In the genomic region with DNA sequence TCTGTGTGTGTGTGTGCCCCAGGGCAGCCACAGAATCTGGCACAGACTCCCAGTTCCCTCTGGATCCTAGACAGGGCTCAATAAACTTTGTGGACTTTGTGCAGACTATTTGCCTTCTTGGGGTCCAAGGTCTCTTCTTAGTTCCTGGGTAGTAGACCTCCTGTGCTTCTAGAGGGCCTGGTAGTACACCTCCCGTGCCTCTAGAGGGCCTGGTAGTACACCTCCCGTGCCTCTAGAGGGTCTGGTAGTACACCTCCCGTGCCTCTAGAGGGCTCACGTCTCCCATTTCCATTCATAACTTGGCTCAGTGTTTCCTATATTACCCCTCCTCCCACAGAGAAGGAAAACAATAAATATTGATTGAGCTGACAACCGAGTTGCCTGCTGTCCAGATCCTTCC, we compare ENCODE assay signal across 8 mouse cellular contexts. TPM values are rescaled to one million over a fixed set of nuclear protein-coding genes. Genes with fewer than 3 reads are reported as not detected.
A peak's percentile ranks its signal among the peaks of the same experiment; 100 is the strongest.
DNase-seq lines count a peak whose midpoint lies in the region; ATAC-seq lines count a peak whose summit lies in the region.

No protein-coding gene starts in this region.

- WGBS in neural tube, embryonic 12.5 days = 36% methylated on average over 5 of the region's 5 CpGs
- 32% methylated on average over 5 of the region's 5 CpGs for WGBS in neural tube, embryonic 15.5 days
- WGBS in heart, embryonic 10.5 days = 38% methylated on average over 5 of the region's 5 CpGs

- H3K4me3 ChIP-seq in neural tube, embryonic 12.5 days = no peak overlapping the region
- no peak overlapping the region for H3K4me3 ChIP-seq in neural tube, embryonic 15.5 days (replicated peaks)
- H3K4me3 ChIP-seq in heart, embryonic 10.5 days = no peak overlapping the region

- 0 out of 2 replicates have a peak, but pooled peaks have one; percentile 14 for ATAC-seq in neural tube, embryonic 12.5 days (ENCODE audit: low FRiP score, low read depth)
- ATAC-seq in neural tube, embryonic 15.5 days (ENCODE audit: low FRiP score) = no peak
- peak; percentile 47; the same call in 1 of the 2 replicates for ATAC-seq in monocyte, adult 5-6 weeks (replicated peaks; ENCODE audit: insufficient number of reproducible peaks, low FRiP score, low TSS enrichment, poor library complexity, severe bottlenecking)

- no peak overlapping the region for H3K4me2 ChIP-seq in neural tube, embryonic 12.5 days (replicated peaks)
- no peak overlapping the region for H3K4me2 ChIP-seq in neural tube, embryonic 15.5 days

- H3K4me1 ChIP-seq in neural tube, embryonic 12.5 days = no peaks in the 10 kb centered on the region
- no peaks in the 10 kb centered on the region for H3K4me1 ChIP-seq in neural tube, embryonic 15.5 days
- peaks cover 11% of the 10 kb centered on the region for H3K4me1 ChIP-seq in heart, embryonic 10.5 days

- H3K9me3 ChIP-seq in neural tube, embryonic 12.5 days = no peaks in the 10 kb centered on the region
- no peaks in the 10 kb centered on the region for H3K9me3 ChIP-seq in neural tube, embryonic 15.5 days (replicated peaks)
- no peaks in the 10 kb centered on the region for H3K9me3 ChIP-seq in heart, embryonic 10.5 days

- H3K36me3 ChIP-seq in neural tube, embryonic 12.5 days = no peaks in the 10 kb centered on the region
- H3K36me3 ChIP-seq in neural tube, embryonic 15.5 days = no peaks in the 10 kb centered on the region
- no peaks in the 10 kb centered on the region for H3K36me3 ChIP-seq in heart, embryonic 10.5 days

- peak; percentile 63 to 81 for DNase-seq in cerebellum, postnatal 14 days
- no peak for DNase-seq in cerebellum, adult 8-10 months
- peak; percentile 66 for DNase-seq in brain, adult 2 months (ENCODE audit: low read depth, low spot score)
- peak; percentile 63 for DNase-seq in kidney, postnatal 14 days
- no peak for DNase-seq in heart, embryonic 10.5 days (ENCODE audit: low spot score)

- H3K9ac ChIP-seq in neural tube, embryonic 12.5 days = no peak overlapping the region
- no peak overlapping the region for H3K9ac ChIP-seq in neural tube, embryonic 15.5 days (replicated peaks)

- no peak overlapping the region for H3K27ac ChIP-seq in neural tube, embryonic 12.5 days
- H3K27ac ChIP-seq in neural tube, embryonic 15.5 days (replicated peaks) = no peak overlapping the region
- H3K27ac ChIP-seq in heart, embryonic 10.5 days = no peak overlapping the region

- H3K27me3 ChIP-seq in neural tube, embryonic 12.5 days (replicated peaks) = no peaks in the 10 kb centered on the region
- H3K27me3 ChIP-seq in neural tube, embryonic 15.5 days (replicated peaks) = no peaks in the 10 kb centered on the region
- peaks cover 7% of the 10 kb centered on the region; the same call in 1 of the 2 replicates for H3K27me3 ChIP-seq in heart, embryonic 10.5 days (ENCODE audit: insufficient read depth, poor library complexity, severe bottlenecking)

RNA-seq across cellular contexts. Expression of gene Cdsn, which starts 4.9 kb away (rescaled TPM):
- not detected in 2 replicates for polyA plus RNA-seq in neural tube, embryonic 12.5 days (2016; fragmentation: Nextera tagmentation; extraction: Ambion mirVana)
- 0.08 TPM in 1 of 2 replicates, not detected in the other for polyA plus RNA-seq in neural tube, embryonic 15.5 days (2015; fragmentation: Nextera tagmentation; extraction: Ambion mirVana)
- total RNA-seq in monocyte, adult 5-6 weeks (2017) = not detected in 3 replicates
- polyA plus RNA-seq in heart, embryonic 10.5 days (2016; fragmentation: Nextera tagmentation; extraction: Ambion mirVana) = 0.20 and 0.63 TPM in 2 replicates

RNA-seq across cellular contexts. Expression of gene 2300002M23Rik, which starts 10.4 kb away (rescaled TPM):
- not detected in 2 replicates for polyA plus RNA-seq in neural tube, embryonic 12.5 days (2016; fragmentation: Nextera tagmentation; extraction: Ambion mirVana)
- polyA plus RNA-seq in neural tube, embryonic 15.5 days (2015; fragmentation: Nextera tagmentation; extraction: Ambion mirVana) = not detected in 2 replicates
- not detected in 3 replicates for total RNA-seq in monocyte, adult 5-6 weeks (2017)
- polyA plus RNA-seq in heart, embryonic 10.5 days (2016; fragmentation: Nextera tagmentation; extraction: Ambion mirVana) = not detected in 2 replicates

RNA-seq across cellular contexts. Expression of gene Psors1c2, which starts 23.8 kb away (rescaled TPM):
- polyA plus RNA-seq in neural tube, embryonic 12.5 days (2016; fragmentation: Nextera tagmentation; extraction: Ambion mirVana) = 0.91 and 1.4 TPM in 2 replicates
- 0.81 and 0.96 TPM in 2 replicates for polyA plus RNA-seq in neural tube, embryonic 15.5 days (2015; fragmentation: Nextera tagmentation; extraction: Ambion mirVana)
- total RNA-seq in monocyte, adult 5-6 weeks (2017) = not detected in 3 replicates
- 0.81 and 1.1 TPM in 2 replicates for polyA plus RNA-seq in heart, embryonic 10.5 days (2016; fragmentation: Nextera tagmentation; extraction: Ambion mirVana)

RNA-seq across cellular contexts. Expression of gene Cchcr1, which starts 39.9 kb away (rescaled TPM):
- polyA plus RNA-seq in neural tube, embryonic 12.5 days (2016; fragmentation: Nextera tagmentation; extraction: Ambion mirVana) = 12.9 and 13.1 TPM in 2 replicates
- polyA plus RNA-seq in neural tube, embryonic 15.5 days (2015; fragmentation: Nextera tagmentation; extraction: Ambion mirVana) = 5.1 and 7.9 TPM in 2 replicates
- 1.7 to 6.7 TPM (median 2.5 TPM) in 3 replicates for total RNA-seq in monocyte, adult 5-6 weeks (2017)
- polyA plus RNA-seq in heart, embryonic 10.5 days (2016; fragmentation: Nextera tagmentation; extraction: Ambion mirVana) = 17.2 and 17.9 TPM in 2 replicates

RNA-seq across cellular contexts. Expression of gene Tcf19, which starts 40.2 kb away (rescaled TPM):
- 34.1 and 35.1 TPM in 2 replicates for polyA plus RNA-seq in neural tube, embryonic 12.5 days (2016; fragmentation: Nextera tagmentation; extraction: Ambion mirVana)
- polyA plus RNA-seq in neural tube, embryonic 15.5 days (2015; fragmentation: Nextera tagmentation; extraction: Ambion mirVana) = 14.4 and 27.5 TPM in 2 replicates
- 0.29 to 3.3 TPM (median 2.4 TPM) in 3 replicates for total RNA-seq in monocyte, adult 5-6 weeks (2017)
- polyA plus RNA-seq in heart, embryonic 10.5 days (2016; fragmentation: Nextera tagmentation; extraction: Ambion mirVana) = 43.1 and 43.8 TPM in 2 replicates

Comparison
In these comparisons a context has a peak if more than half of its experiments do, and no peak if none do; other contexts are left out.
1. DNase-seq: peak in cerebellum, postnatal 14 days (2 of 2), brain, adult 2 months (single experiment) and kidney, postnatal 14 days (single experiment); none in cerebellum, adult 8-10 months (single experiment) and heart, embryonic 10.5 days (single experiment).